Mouse (Mus musculus) megakaryocyte progenitor cell, adult 5-6 weeks (primary cell): ENCODE data around the gene Txndc9. TPM values are rescaled to one million over a fixed set of nuclear protein-coding genes. Genes with fewer than 3 reads are reported as not detected.
"Not testable (repeated sequence)": the region's sequence is repeated elsewhere in the genome, so short reads cannot be mapped to it uniquely, and the experiment has no call there.

ENCODE experiments used
- ATAC-seq: replicated peaks from 2 replicates; pipeline ENCODE4 v1.8.0; 2016; ENCODE audit warnings: mild to moderate bottlenecking, moderate TSS enrichment, inconsistent platforms; ENCODE audit not compliant: poor library complexity
- total RNA-seq, 2 experiments: library from RNA; stranded (forward) in 1 of 2; stranded (reverse) in 1 of 2; fragments of 157-497, 149-512 nt in 1 of 2; fragments of 200-1000 nt in 1 of 2; gene quantifications; 2 replicates each; pipeline versions ENCODE4 v1.2.3 to v1.2.4; 2015 to 2017

Txndc9 gene
- total RNA-seq, 2 experiments from 2014 or later: 42.6 to 64.3 TPM

DNA sequence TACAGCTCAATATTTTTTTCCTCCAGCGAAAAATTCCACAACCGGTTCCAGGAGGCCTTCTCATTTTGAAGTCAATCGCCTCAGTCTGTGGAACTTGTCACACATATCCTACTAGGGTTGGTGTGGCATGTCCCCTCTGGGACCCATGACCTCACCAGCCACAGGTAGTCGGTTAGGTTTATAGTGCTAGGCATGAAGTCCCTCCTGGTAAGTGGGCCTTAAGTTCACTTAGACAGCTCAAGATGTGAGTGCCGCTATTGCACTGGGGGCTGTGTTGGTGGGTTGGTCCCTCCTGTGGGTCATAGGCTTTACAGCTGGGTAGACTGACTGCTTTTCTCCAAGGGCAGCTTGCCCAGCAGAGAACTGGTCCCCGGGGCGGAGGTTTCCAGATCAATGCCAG is 20.4 kb downstream of the Txndc9 start:
- ATAC-seq: no peak

GRCm38 (mm10) chr1:37976666-37977065 is 21.0 kb downstream of the Txndc9 start:
- not testable (repeated sequence) for ATAC-seq

- ATAC-seq: no peak
These were observed 26.2 kb downstream of the Txndc9 start for GRCm38 (mm10) chr1:37971520-37971919.

DNA sequence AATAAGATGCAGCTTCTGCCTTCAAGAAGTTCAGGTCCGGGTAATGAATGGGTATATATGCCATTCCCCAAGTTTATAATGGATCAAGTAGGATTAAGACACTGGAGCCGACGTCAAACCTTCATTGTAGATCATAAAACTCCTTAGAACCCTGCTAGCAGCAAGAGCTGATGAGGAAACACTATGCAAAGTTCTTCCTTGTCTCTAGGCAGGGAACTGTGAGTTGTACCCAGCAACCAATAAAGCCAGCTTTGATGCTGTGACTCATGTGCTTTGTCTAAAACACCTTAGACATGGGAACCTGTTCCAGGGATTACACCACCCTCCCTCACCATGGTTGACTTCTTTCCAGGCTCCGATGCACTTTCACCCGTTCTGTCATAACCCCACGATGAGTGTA is 28.9 kb downstream of the Txndc9 start:
- ATAC-seq: no peak

DNA sequence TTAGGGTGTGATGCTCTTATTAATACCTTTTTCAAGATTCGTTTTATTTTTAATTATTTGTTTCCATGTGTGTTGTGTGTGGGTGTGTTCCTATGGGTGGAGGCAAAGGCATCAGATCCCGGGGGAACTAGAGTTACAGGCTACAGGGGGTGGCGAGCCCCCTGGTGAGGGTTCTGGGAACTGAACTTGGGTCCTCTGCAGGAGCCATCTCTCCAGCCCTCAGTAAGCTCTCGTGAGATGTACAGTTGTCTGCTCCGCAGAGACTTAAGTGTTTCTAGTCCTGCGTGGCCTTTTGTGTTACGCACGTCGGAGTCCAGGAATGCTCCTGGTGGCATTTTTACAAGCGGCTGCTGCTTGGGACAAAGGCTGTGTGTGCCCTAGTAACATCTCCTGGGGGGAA is 32.1 kb downstream of the Txndc9 start:
- no peak for ATAC-seq

DNA sequence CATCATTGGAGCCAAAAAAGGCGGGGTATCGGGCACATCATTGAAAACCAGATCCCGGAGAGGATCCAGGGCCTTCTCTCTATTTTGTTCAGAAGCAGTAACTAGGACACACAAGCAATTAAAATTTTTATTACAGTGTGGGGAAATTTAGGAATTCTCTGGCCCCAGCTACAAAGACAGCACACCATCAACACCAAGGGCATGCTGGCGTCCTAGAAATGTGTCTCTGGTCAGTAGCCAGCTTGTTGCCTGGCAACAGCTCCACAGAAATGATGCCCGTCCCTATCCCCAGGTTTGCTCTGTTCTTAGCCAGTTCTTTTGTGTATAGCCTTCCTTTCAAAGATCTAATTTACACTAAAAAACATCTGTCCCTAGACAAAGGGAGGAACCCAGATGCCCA is 38.2 kb downstream of the Txndc9 start:
- ATAC-seq: no peak

- ATAC-seq: no peak
These were observed 39.2 kb downstream of the Txndc9 start for GRCm38 (mm10) chr1:37958516-37958915.

GRCm38 (mm10) chr1:37957659-37958058 is 40.0 kb downstream of the Txndc9 start, which contains the start of gene Lyg1:
Gene Lyg1, minus strand, starts transcription at chr1:37957759.
- no peak for ATAC-seq

GRCm38 (mm10) chr1:37956690-37957431 is 40.8 kb downstream of the Txndc9 start:
- no peak for ATAC-seq

DNA sequence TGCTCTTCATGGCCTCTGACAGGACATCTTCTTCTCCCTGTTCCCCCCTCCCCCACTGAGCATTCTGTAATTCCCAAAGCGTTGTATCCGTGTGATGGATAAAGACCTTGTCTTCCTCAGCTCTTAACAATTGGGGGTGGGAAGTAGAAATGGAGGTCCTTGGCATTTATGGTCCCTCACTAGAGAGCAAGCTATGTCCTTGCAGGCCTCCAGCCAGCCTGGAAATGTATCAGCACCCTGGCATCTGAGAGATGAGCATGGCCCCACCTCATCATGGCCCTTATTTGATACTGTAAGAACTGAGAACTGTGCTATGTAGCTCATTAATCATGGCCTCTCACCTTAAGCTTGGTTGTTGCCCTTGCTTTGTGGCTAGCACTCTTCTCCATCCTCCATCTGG is 42.4 kb downstream of the Txndc9 start:
- no peak for ATAC-seq

GRCm38 (mm10) chr1:37954786-37955185 is 42.9 kb downstream of the Txndc9 start:
- ATAC-seq: no peak

- no peak for ATAC-seq
These were observed 48.8 kb downstream of the Txndc9 start for GRCm38 (mm10) chr1:37948906-37949305.

Other genes starting within 250 kb of the Txndc9 start
- 7.5 and 8.6 TPM in 2 replicates for gene Tsga10, start 131.5 kb downstream of the Txndc9 start, total RNA-seq (2015)
- gene Tsga10, start 131.5 kb downstream of the Txndc9 start, total RNA-seq (2017): 8.1 and 9.6 TPM in 2 replicates
- gene Lipt1, start 126.2 kb downstream of the Txndc9 start, total RNA-seq (2015): 4.4 and 5.8 TPM in 2 replicates
- 5.1 and 8.0 TPM in 2 replicates for gene Lipt1, start 126.2 kb downstream of the Txndc9 start, total RNA-seq (2017)
- 28.2 and 46.0 TPM in 2 replicates for gene Mitd1, start 107.5 kb downstream of the Txndc9 start, total RNA-seq (2015)
- 29.5 and 41.7 TPM in 2 replicates for gene Mitd1, start 107.5 kb downstream of the Txndc9 start, total RNA-seq (2017)
- 286 TPM in 2 replicates for gene Mrpl30, start 107.4 kb downstream of the Txndc9 start, total RNA-seq (2015)
- gene Mrpl30, start 107.4 kb downstream of the Txndc9 start, total RNA-seq (2017): 233 and 248 TPM in 2 replicates
- gene Lyg2, start 81.4 kb downstream of the Txndc9 start, total RNA-seq (2015): not detected in 2 replicates
- gene Lyg2, start 81.4 kb downstream of the Txndc9 start, total RNA-seq (2017): not detected in 2 replicates
- not detected in 2 replicates for gene Lyg1, start 40.1 kb downstream of the Txndc9 start, total RNA-seq (2015)
- gene Lyg1, start 40.1 kb downstream of the Txndc9 start, total RNA-seq (2017): not detected in 2 replicates
- gene Eif5b, start 117 bp upstream of the Txndc9 start, total RNA-seq (2015): 42.2 and 47.8 TPM in 2 replicates
- gene Eif5b, start 117 bp upstream of the Txndc9 start, total RNA-seq (2017): 21.8 and 24.6 TPM in 2 replicates
- gene Rev1, start 131.9 kb upstream of the Txndc9 start, total RNA-seq (2015): 41.7 and 48.3 TPM in 2 replicates
- 44.6 and 60.9 TPM in 2 replicates for gene Rev1, start 131.9 kb upstream of the Txndc9 start, total RNA-seq (2017)